In genomic region chr2:33627058-33627375, GRCm38 (mm10) we compare ENCODE assay signal across 23 mouse cellular contexts. TPM values are rescaled to one million over a fixed set of nuclear protein-coding genes. Genes with fewer than 3 reads are reported as not detected.
DNase-seq lines count a peak whose midpoint lies in the region; ATAC-seq and TF ChIP-seq lines count a peak whose summit lies in the region.
"Had no signal": no experiment of that assay in that cellular context is flagged by ENCODE, and none has a peak within 500 bp of the region (broad histone marks: within the 10 kb centered on the region; RNA-seq: fewer than 3 reads in every experiment).

No protein-coding gene starts in this region.

- TF ChIP-seq POLR2A in limb, embryonic 14.5 days (IDR thresholded peaks at IDR 0.05; ENCODE audit: borderline replicate concordance, extremely low read depth, insufficient read depth, insufficient read length): no peak

- WGBS in embryonic facial prominence, embryonic 12.5 days: 17% methylated on average over 10 of the region's 10 CpGs
- 20% methylated on average over 10 of the region's 10 CpGs for WGBS in embryonic facial prominence, embryonic 10.5 days
- 23% methylated on average over 10 of the region's 10 CpGs for WGBS in midbrain, embryonic 11.5 days
- 16% methylated on average over 10 of the region's 10 CpGs for WGBS in midbrain, embryonic 13.5 days
- WGBS in limb, embryonic 14.5 days: 10% methylated on average over 10 of the region's 10 CpGs

- H3K4me1 ChIP-seq in embryonic facial prominence, embryonic 12.5 days: peaks cover 50% of the 10 kb centered on the region
- peaks cover 73% of the 10 kb centered on the region for H3K4me1 ChIP-seq in embryonic facial prominence, embryonic 10.5 days
- peaks cover 41% of the 10 kb centered on the region for H3K4me1 ChIP-seq in midbrain, embryonic 11.5 days (ENCODE audit: control insufficient read depth, insufficient read depth, low read length)
- H3K4me1 ChIP-seq in midbrain, embryonic 13.5 days (replicated peaks): peaks cover 62% of the 10 kb centered on the region
- H3K4me1 ChIP-seq in limb, embryonic 14.5 days (ENCODE audit: control insufficient read depth, insufficient read depth, low read length): peaks cover 38% of the 10 kb centered on the region
- H3K4me1 ChIP-seq: liver, embryonic 12.5 days had no signal

- H3K9ac ChIP-seq in embryonic facial prominence, embryonic 12.5 days: no peak overlapping the region
- no peak overlapping the region for H3K9ac ChIP-seq in midbrain, embryonic 11.5 days (ENCODE audit: low read length)
- H3K9ac ChIP-seq in midbrain, embryonic 13.5 days (replicated peaks): no peak overlapping the region
- H3K9ac ChIP-seq in limb, embryonic 14.5 days (ENCODE audit: low read depth, low read length, severe bottlenecking): no peak overlapping the region
- H3K9ac ChIP-seq: liver, embryonic 12.5 days had no signal

- H3K27me3 ChIP-seq in embryonic facial prominence, embryonic 12.5 days: peaks cover 84% of the 10 kb centered on the region
- H3K27me3 ChIP-seq in embryonic facial prominence, embryonic 10.5 days (replicated peaks; ENCODE audit: low read depth, poor library complexity, severe bottlenecking): peaks cover 100% of the 10 kb centered on the region
- peaks cover 100% of the 10 kb centered on the region for H3K27me3 ChIP-seq in midbrain, embryonic 11.5 days (ENCODE audit: control insufficient read depth, insufficient read depth, low read length)
- peaks cover 99% of the 10 kb centered on the region for H3K27me3 ChIP-seq in midbrain, embryonic 13.5 days
- H3K27me3 ChIP-seq in limb, embryonic 14.5 days (ENCODE audit: control insufficient read depth, insufficient read depth, low read length): peaks cover 34% of the 10 kb centered on the region

- no peak overlapping the region for H3K27ac ChIP-seq in embryonic facial prominence, embryonic 12.5 days
- no peak overlapping the region for H3K27ac ChIP-seq in embryonic facial prominence, embryonic 10.5 days (replicated peaks)
- no peak overlapping the region for H3K27ac ChIP-seq in midbrain, embryonic 11.5 days (ENCODE audit: low read depth, low read length)
- no peak overlapping the region for H3K27ac ChIP-seq in midbrain, embryonic 13.5 days
- H3K27ac ChIP-seq in limb, embryonic 14.5 days (replicated peaks; ENCODE audit: low read depth, low read length): no peak overlapping the region
- H3K27ac ChIP-seq: heart, adult 2 months; kidney, postnatal 0 days; liver, embryonic 12.5 days had no signal

- H3K9me3 ChIP-seq in embryonic facial prominence, embryonic 12.5 days: no peaks in the 10 kb centered on the region
- H3K9me3 ChIP-seq in embryonic facial prominence, embryonic 10.5 days: no peaks in the 10 kb centered on the region
- H3K9me3 ChIP-seq in midbrain, embryonic 11.5 days (ENCODE audit: control insufficient read depth, low read length): no peaks in the 10 kb centered on the region
- H3K9me3 ChIP-seq in midbrain, embryonic 13.5 days: no peaks in the 10 kb centered on the region
- no peaks in the 10 kb centered on the region for H3K9me3 ChIP-seq in limb, embryonic 14.5 days (ENCODE audit: control insufficient read depth, low read length)
- H3K9me3 ChIP-seq: G1E; liver, embryonic 12.5 days had no signal

- no peak overlapping the region for H3K4me3 ChIP-seq in embryonic facial prominence, embryonic 12.5 days
- H3K4me3 ChIP-seq in embryonic facial prominence, embryonic 10.5 days: no peak overlapping the region
- no peak overlapping the region for H3K4me3 ChIP-seq in midbrain, embryonic 11.5 days (ENCODE audit: low read depth, low read length)
- H3K4me3 ChIP-seq in midbrain, embryonic 13.5 days (replicated peaks): no peak overlapping the region
- no peak overlapping the region for H3K4me3 ChIP-seq in limb, embryonic 14.5 days (replicated peaks; ENCODE audit: low read length)
- H3K4me3 ChIP-seq: heart, adult 2 months; liver, embryonic 12.5 days had no signal

- no peak for DNase-seq in embryonic facial prominence, embryonic 10.5 days (ENCODE audit: low spot score)
- peak; percentile 92 for DNase-seq in midbrain, embryonic 11.5 days (ENCODE audit: low spot score, missing footprints)
- no peak for DNase-seq in limb, embryonic 14.5 days (ENCODE audit: low spot score)
- no peak for DNase-seq in cerebellum, postnatal 36 days
- no peak for DNase-seq in retina, postnatal 1 day
- no peak for DNase-seq in spleen, postnatal 36 days (ENCODE audit: low spot score in 2 of 2)
- DNase-seq: adrenal gland, postnatal 10 days; cerebellum, adult 11 months; cerebellum, postnatal 14 days; gastrocnemius, postnatal 25 days; heart, adult 2 months; heart, postnatal 4 days; lung, adult 2 months; lung, postnatal 36 days; thymus, postnatal 25 days had no signal

- no peaks in the 10 kb centered on the region for H3K36me3 ChIP-seq in embryonic facial prominence, embryonic 12.5 days
- no peaks in the 10 kb centered on the region for H3K36me3 ChIP-seq in embryonic facial prominence, embryonic 10.5 days (replicated peaks)
- H3K36me3 ChIP-seq in midbrain, embryonic 11.5 days (ENCODE audit: control insufficient read depth, insufficient read depth, low read length): no peaks in the 10 kb centered on the region
- H3K36me3 ChIP-seq in midbrain, embryonic 13.5 days: no peaks in the 10 kb centered on the region
- peaks cover 3% of the 10 kb centered on the region; the same call in 1 of the 2 replicates for H3K36me3 ChIP-seq in limb, embryonic 14.5 days (ENCODE audit: control insufficient read depth, insufficient read depth, low read length)
- H3K36me3 ChIP-seq: G1E; liver, embryonic 12.5 days had no signal

- H3K4me2 ChIP-seq in embryonic facial prominence, embryonic 12.5 days (replicated peaks): peak overlapping the region; percentile 21
- H3K4me2 ChIP-seq in midbrain, embryonic 11.5 days: no peak overlapping the region
- no peak overlapping the region for H3K4me2 ChIP-seq in midbrain, embryonic 13.5 days (replicated peaks)
- peak overlapping the region; percentile 21; the same call in 1 of the 2 replicates for H3K4me2 ChIP-seq in limb, embryonic 14.5 days (replicated peaks; ENCODE audit: low read depth, low read length, severe bottlenecking)
- H3K4me2 ChIP-seq: liver, embryonic 12.5 days had no signal

- no peak for ATAC-seq in embryonic facial prominence, embryonic 12.5 days (ENCODE audit: insufficient number of reproducible peaks, insufficient read depth, low FRiP score, low TSS enrichment)
- ATAC-seq in midbrain, embryonic 11.5 days (ENCODE audit: low FRiP score): no peak
- ATAC-seq in midbrain, embryonic 13.5 days: no peak
- ATAC-seq in limb, embryonic 14.5 days (ENCODE audit: low FRiP score, low read depth): no peak
- ATAC-seq: activated CD4-positive, CD25-positive, alpha-beta regulatory T cell, adult 4 months; forebrain, embryonic 16.5 days; intestine, embryonic 16.5 days; liver, embryonic 12.5 days had no signal

RNA-seq across cellular contexts. Expression of gene Lmx1b, which starts 13.3 kb away (rescaled TPM):
- polyA plus RNA-seq in embryonic facial prominence, embryonic 12.5 days (2016; fragmentation: Nextera tagmentation; extraction: Ambion mirVana): 0.74 and 1.0 TPM in 2 replicates
- 0.85 and 0.99 TPM in 2 replicates for polyA plus RNA-seq in embryonic facial prominence, embryonic 10.5 days (2016; fragmentation: Nextera tagmentation; extraction: Ambion mirVana)
- 2.0 and 2.2 TPM in 2 replicates for polyA plus RNA-seq in midbrain, embryonic 11.5 days (2014; fragmentation: Nextera tagmentation; extraction: Ambion mirVana)
- polyA plus RNA-seq in midbrain, embryonic 13.5 days (2015; fragmentation: Nextera tagmentation; extraction: Ambion mirVana): 2.5 and 2.7 TPM in 2 replicates
- polyA plus RNA-seq in limb, embryonic 14.5 days (2012; rRNA removed): 28.3 and 40.0 TPM in 2 replicates
- 6.3 and 8.4 TPM in 2 replicates for polyA plus RNA-seq in limb, embryonic 14.5 days (2014; fragmentation: Nextera tagmentation; extraction: Ambion mirVana)
- polyA plus RNA-seq: activated CD4-positive, CD25-positive, alpha-beta regulatory T cell, adult 4 months; forebrain, embryonic 16.5 days; G1E; intestine, embryonic 16.5 days; liver, embryonic 12.5 days had no signal

Comparison
In these comparisons a context has a peak if more than half of its experiments do, and no peak if none do; other contexts are left out.
1. H3K4me2 ChIP-seq: peak in embryonic facial prominence, embryonic 12.5 days (single experiment) and limb, embryonic 14.5 days (single experiment); none in midbrain, embryonic 11.5 days (single experiment) and midbrain, embryonic 13.5 days (single experiment).